Mouse (Mus musculus) C2C12 (cell line): ENCODE measurements at regions not wholly inside any gene's neighbourhood (a gene's known extent, or its start where the extent isn't known, plus 50 kb on each side); places are given as distances from the start of the nearest gene placed in this dataset.

Experiments used
- CTCF ChIP-seq: IDR thresholded peaks from one replicate; pipeline ENCODE4 v1.5.1; 2011; ENCODE audit not compliant: control insufficient read depth, insufficient read depth, insufficient read length
- FOSL1 ChIP-seq: IDR thresholded peaks from one replicate; pipeline ENCODE4 v1.8.0; 2011; ENCODE audit warnings: mild to moderate bottlenecking, low read length; ENCODE audit not compliant: poor library complexity, insufficient read depth, severe bottlenecking

DNA sequence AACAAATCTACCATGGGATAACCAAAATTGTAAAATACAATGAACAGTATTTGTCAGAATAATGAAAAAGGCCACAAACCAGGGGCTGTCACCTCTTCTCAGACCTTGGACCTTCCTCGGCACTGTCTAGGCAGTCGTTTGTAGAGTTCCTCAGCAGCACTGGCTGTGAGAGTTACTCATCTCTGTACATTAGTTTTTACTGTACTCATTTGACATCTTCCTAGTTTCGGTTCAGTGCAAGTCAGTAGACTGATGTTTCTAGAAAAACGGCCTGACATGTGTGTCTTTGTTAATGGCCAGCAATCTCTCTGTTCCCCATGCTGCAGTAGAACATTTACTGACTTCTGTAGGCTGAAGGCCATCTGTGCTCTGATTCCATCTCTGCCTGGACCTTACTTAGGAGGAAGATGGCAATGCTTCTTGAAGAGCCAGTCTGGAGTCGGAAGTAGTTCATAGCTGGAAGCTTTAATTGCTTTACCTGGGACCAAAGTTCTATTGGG, 537.1 kb downstream of the Hace1 start:
- no peak for TF ChIP-seq CTCF
- TF ChIP-seq FOSL1: no peak
